Comparison of ENCODE assay signal across 9 mouse cellular contexts in genomic region chr10:80972071-80972987, GRCm38 (mm10). TPM values are rescaled to one million over a fixed set of nuclear protein-coding genes. Genes with fewer than 3 reads are reported as not detected.
A peak's percentile ranks its signal among the peaks of the same experiment; 100 is the strongest.
DNase-seq lines count a peak whose midpoint lies in the region; ATAC-seq lines count a peak whose summit lies in the region.
"Had no signal": no experiment of that assay in that cellular context is flagged by ENCODE, and none has a peak within 500 bp of the region (broad histone marks: within the 10 kb centered on the region; RNA-seq: fewer than 3 reads in every experiment).

No protein-coding gene starts in this region.

- no peaks in the 10 kb centered on the region for H3K27me3 ChIP-seq in hindbrain, embryonic 14.5 days (ENCODE audit: control insufficient read depth, insufficient read depth, low read length)
- no peaks in the 10 kb centered on the region for H3K27me3 ChIP-seq in hindbrain, embryonic 16.5 days (replicated peaks; ENCODE audit: control insufficient read depth, insufficient read depth, low read length)
- H3K27me3 ChIP-seq in embryonic facial prominence, embryonic 14.5 days (replicated peaks; ENCODE audit: control insufficient read depth, insufficient read depth, low read length) = no peaks in the 10 kb centered on the region
- H3K27me3 ChIP-seq in kidney, embryonic 15.5 days = no peaks in the 10 kb centered on the region

- no peak overlapping the region for H3K9ac ChIP-seq in hindbrain, embryonic 14.5 days
- H3K9ac ChIP-seq in hindbrain, embryonic 16.5 days (ENCODE audit: low read depth, low read length) = no peak overlapping the region
- H3K9ac ChIP-seq in embryonic facial prominence, embryonic 14.5 days (ENCODE audit: low read depth, low read length) = no peak overlapping the region; the same call in 1 of the 2 replicates
- no peak overlapping the region for H3K9ac ChIP-seq in kidney, embryonic 15.5 days

- H3K4me3 ChIP-seq in hindbrain, embryonic 14.5 days (replicated peaks; ENCODE audit: low read length) = no peak overlapping the region
- H3K4me3 ChIP-seq in hindbrain, embryonic 16.5 days (ENCODE audit: low read length) = no peak overlapping the region
- no peak overlapping the region for H3K4me3 ChIP-seq in embryonic facial prominence, embryonic 14.5 days (ENCODE audit: low read depth, low read length)
- H3K4me3 ChIP-seq in kidney, embryonic 15.5 days (replicated peaks) = no peak overlapping the region
- H3K4me3 ChIP-seq: erythroblast, embryonic 14.5 days had no signal

- H3K36me3 ChIP-seq in hindbrain, embryonic 14.5 days (replicated peaks; ENCODE audit: control insufficient read depth, insufficient read depth) = no peaks in the 10 kb centered on the region
- H3K36me3 ChIP-seq in hindbrain, embryonic 16.5 days (ENCODE audit: control insufficient read depth, insufficient read depth, low read length) = no peaks in the 10 kb centered on the region
- no peaks in the 10 kb centered on the region for H3K36me3 ChIP-seq in embryonic facial prominence, embryonic 14.5 days (ENCODE audit: control insufficient read depth, insufficient read depth, low read length)
- no peaks in the 10 kb centered on the region for H3K36me3 ChIP-seq in kidney, embryonic 15.5 days

- DNase-seq in hindbrain, embryonic 14.5 days (ENCODE audit: low spot score) = peak; percentile 49
- DNase-seq in adrenal gland, adult 2 months = peak; percentile 78
- DNase-seq in embryonic facial prominence, embryonic 14.5 days (ENCODE audit: low spot score) = peak; percentile 52
- DNase-seq in embryo, embryonic 9.5 days (ENCODE audit: extremely low spot score) = no peak
- no peak for DNase-seq in urinary bladder, postnatal 10 days (ENCODE audit: low spot score)
- no peak for DNase-seq in layer of hippocampus, adult 8-10 months (ENCODE audit: low spot score in 2 of 2)

- 57% methylated on average over 11 of the region's 11 CpGs for WGBS in hindbrain, embryonic 14.5 days
- WGBS in hindbrain, embryonic 16.5 days = 56% methylated on average over 11 of the region's 11 CpGs
- 38% methylated on average over 11 of the region's 11 CpGs for WGBS in embryonic facial prominence, embryonic 14.5 days
- WGBS in kidney, embryonic 15.5 days = 43% methylated on average over 11 of the region's 11 CpGs

- no peak overlapping the region for H3K4me2 ChIP-seq in hindbrain, embryonic 14.5 days (replicated peaks)
- no peak overlapping the region for H3K4me2 ChIP-seq in hindbrain, embryonic 16.5 days (ENCODE audit: low read length)
- H3K4me2 ChIP-seq in embryonic facial prominence, embryonic 14.5 days (ENCODE audit: low read depth, low read length) = no peak overlapping the region
- no peak overlapping the region for H3K4me2 ChIP-seq in kidney, embryonic 15.5 days

- H3K27ac ChIP-seq in hindbrain, embryonic 14.5 days = no peak overlapping the region; the same call in 1 of the 2 replicates
- H3K27ac ChIP-seq in hindbrain, embryonic 16.5 days (ENCODE audit: low read depth, low read length) = no peak overlapping the region; the same call in 1 of the 2 replicates
- H3K27ac ChIP-seq in embryonic facial prominence, embryonic 14.5 days (replicated peaks; ENCODE audit: low read depth, low read length) = no peak overlapping the region
- peak overlapping the region; percentile 72 for H3K27ac ChIP-seq in kidney, embryonic 15.5 days

- H3K4me1 ChIP-seq in hindbrain, embryonic 14.5 days (replicated peaks; ENCODE audit: control insufficient read depth, insufficient read depth, low read length) = peaks cover 6% of the 10 kb centered on the region
- H3K4me1 ChIP-seq in hindbrain, embryonic 16.5 days (ENCODE audit: control insufficient read depth, insufficient read depth, low read depth, low read length) = peaks cover 10% of the 10 kb centered on the region
- H3K4me1 ChIP-seq in embryonic facial prominence, embryonic 14.5 days (ENCODE audit: control insufficient read depth, insufficient read depth, low read length) = peaks cover 6% of the 10 kb centered on the region
- peaks cover 41% of the 10 kb centered on the region for H3K4me1 ChIP-seq in kidney, embryonic 15.5 days

- ATAC-seq in hindbrain, embryonic 14.5 days (ENCODE audit: low FRiP score) = no peak
- no peak for ATAC-seq in hindbrain, embryonic 16.5 days
- peak; percentile 44; the same call in 1 of the 2 replicates for ATAC-seq in embryonic facial prominence, embryonic 14.5 days (ENCODE audit: low read depth)
- 0 out of 2 replicates have a peak, but pooled peaks have one; percentile 33 for ATAC-seq in kidney, embryonic 15.5 days (replicated peaks; ENCODE audit: low FRiP score)

- H3K9me3 ChIP-seq in hindbrain, embryonic 14.5 days (ENCODE audit: control insufficient read depth, low read length) = 0 out of 2 replicates have a peak, but pooled peaks cover 3% of the 10 kb centered on the region
- H3K9me3 ChIP-seq in hindbrain, embryonic 16.5 days (ENCODE audit: control insufficient read depth, low read length) = no peaks in the 10 kb centered on the region
- no peaks in the 10 kb centered on the region for H3K9me3 ChIP-seq in embryonic facial prominence, embryonic 14.5 days (ENCODE audit: control insufficient read depth, low read length)
- H3K9me3 ChIP-seq in kidney, embryonic 15.5 days (replicated peaks) = no peaks in the 10 kb centered on the region

RNA-seq across cellular contexts. Expression of gene Gng7, which starts 42.4 kb away (rescaled TPM):
- polyA plus RNA-seq in hindbrain, embryonic 14.5 days (2014; fragmentation: Nextera tagmentation; extraction: Ambion mirVana) = 17.7 and 20.9 TPM in 2 replicates
- polyA plus RNA-seq in hindbrain, embryonic 16.5 days (2015; fragmentation: Nextera tagmentation; extraction: Ambion mirVana) = 25.4 and 27.0 TPM in 2 replicates
- 1 to 10 TPM; 5.4 to 9.2 TPM for total RNA-seq in adrenal gland, adult 2 months (2021)
- polyA plus RNA-seq in adrenal gland, adult 2 months (2012; rRNA removed) = 8.5 and 8.6 TPM in 2 replicates
- polyA plus RNA-seq in embryonic facial prominence, embryonic 14.5 days (2014; fragmentation: Nextera tagmentation; extraction: Ambion mirVana) = 5.9 and 8.7 TPM in 2 replicates
- polyA plus RNA-seq in kidney, embryonic 15.5 days (2015; fragmentation: Nextera tagmentation; extraction: Ambion mirVana) = 5.0 and 5.6 TPM in 2 replicates
- total RNA-seq in layer of hippocampus, adult 8-10 months (2022) = 100 to 1,000 TPM; 130 to 139 (median 135) TPM
- polyA plus RNA-seq: erythroblast, embryonic 14.5 days had no signal

RNA-seq across cellular contexts. Expression of gene Gadd45b, which starts 42.5 kb away (rescaled TPM):
- polyA plus RNA-seq in hindbrain, embryonic 14.5 days (2014; fragmentation: Nextera tagmentation; extraction: Ambion mirVana) = 6.2 and 8.0 TPM in 2 replicates
- polyA plus RNA-seq in hindbrain, embryonic 16.5 days (2015; fragmentation: Nextera tagmentation; extraction: Ambion mirVana) = 8.0 and 9.0 TPM in 2 replicates
- total RNA-seq in adrenal gland, adult 2 months (2021) = 10 to 100 TPM; 25.6 to 84.9 TPM
- 37.6 and 50.8 TPM in 2 replicates for polyA plus RNA-seq in adrenal gland, adult 2 months (2012; rRNA removed)
- 35.5 and 39.9 TPM in 2 replicates for polyA plus RNA-seq in embryonic facial prominence, embryonic 14.5 days (2014; fragmentation: Nextera tagmentation; extraction: Ambion mirVana)
- polyA plus RNA-seq in kidney, embryonic 15.5 days (2015; fragmentation: Nextera tagmentation; extraction: Ambion mirVana) = 18.0 and 20.8 TPM in 2 replicates
- total RNA-seq in layer of hippocampus, adult 8-10 months (2022) = 10 to 100 TPM; 17.4 to 22.9 (median 20.2) TPM

RNA-seq across cellular contexts. Expression of gene Diras1, which starts 53.1 kb away (rescaled TPM):
- 29.7 and 32.2 TPM in 2 replicates for polyA plus RNA-seq in hindbrain, embryonic 14.5 days (2014; fragmentation: Nextera tagmentation; extraction: Ambion mirVana)
- 74.4 and 81.7 TPM in 2 replicates for polyA plus RNA-seq in hindbrain, embryonic 16.5 days (2015; fragmentation: Nextera tagmentation; extraction: Ambion mirVana)
- 1 to 10 TPM; 1.4 to 3.6 TPM for total RNA-seq in adrenal gland, adult 2 months (2021)
- polyA plus RNA-seq in adrenal gland, adult 2 months (2012; rRNA removed) = 2.1 and 2.4 TPM in 2 replicates
- 0.95 and 1.1 TPM in 2 replicates for polyA plus RNA-seq in embryonic facial prominence, embryonic 14.5 days (2014; fragmentation: Nextera tagmentation; extraction: Ambion mirVana)
- polyA plus RNA-seq in kidney, embryonic 15.5 days (2015; fragmentation: Nextera tagmentation; extraction: Ambion mirVana) = 0.19 and 0.23 TPM in 2 replicates
- 10 to 100 TPM; 88.3 to 96.9 (median 90.2) TPM for total RNA-seq in layer of hippocampus, adult 8-10 months (2022)
- polyA plus RNA-seq: erythroblast, embryonic 14.5 days had no signal

RNA-seq across cellular contexts. Expression of gene Lmnb2, which starts 54.3 kb away (rescaled TPM):
- polyA plus RNA-seq in hindbrain, embryonic 14.5 days (2014; fragmentation: Nextera tagmentation; extraction: Ambion mirVana) = 12.9 and 13.8 TPM in 2 replicates
- 36.6 and 41.9 TPM in 2 replicates for polyA plus RNA-seq in hindbrain, embryonic 16.5 days (2015; fragmentation: Nextera tagmentation; extraction: Ambion mirVana)
- total RNA-seq in adrenal gland, adult 2 months (2021) = 10 to 100 TPM; 10.8 to 11.4 TPM
- polyA plus RNA-seq in adrenal gland, adult 2 months (2012; rRNA removed) = 16.2 and 17.9 TPM in 2 replicates
- 21.6 and 22.9 TPM in 2 replicates for polyA plus RNA-seq in embryonic facial prominence, embryonic 14.5 days (2014; fragmentation: Nextera tagmentation; extraction: Ambion mirVana)
- 55.0 and 59.3 TPM in 2 replicates for polyA plus RNA-seq in kidney, embryonic 15.5 days (2015; fragmentation: Nextera tagmentation; extraction: Ambion mirVana)
- total RNA-seq in layer of hippocampus, adult 8-10 months (2022) = 10 to 100 TPM; 17.2 to 22.9 (median 19.9) TPM

Comparison
In these comparisons a context has a peak if more than half of its experiments do, and no peak if none do; other contexts are left out.
1. ATAC-seq: peak in embryonic facial prominence, embryonic 14.5 days (single experiment) and kidney, embryonic 15.5 days (single experiment); none in hindbrain, embryonic 14.5 days (single experiment) and hindbrain, embryonic 16.5 days (single experiment).
2. DNase-seq: peak in hindbrain, embryonic 14.5 days (single experiment), adrenal gland, adult 2 months (single experiment) and embryonic facial prominence, embryonic 14.5 days (single experiment); none in embryo, embryonic 9.5 days (single experiment), urinary bladder, postnatal 10 days (single experiment) and layer of hippocampus, adult 8-10 months (0 of 2).